In genomic region chr1:104944470-104945109, GRCm38 (mm10) we compare ENCODE assay signal across 7 mouse cellular contexts.
DNase-seq lines count a peak whose midpoint lies in the region; ATAC-seq and TF ChIP-seq lines count a peak whose summit lies in the region.

No protein-coding gene starts in this region.

- H3K4me2 ChIP-seq in hindbrain, embryonic 12.5 days (replicated peaks), result no peak overlapping the region
- no peak overlapping the region for H3K4me2 ChIP-seq in neural tube, embryonic 12.5 days (replicated peaks)

- no peak for TF ChIP-seq POLR2A in thymus, adult 2 months (IDR thresholded peaks at IDR 0.05; ENCODE audit: control insufficient read depth, extremely low read depth, insufficient read depth, low read length, poor library complexity)

- H3K4me1 ChIP-seq in E14TG2a.4 (replicated peaks; ENCODE audit: low read depth, low read length), result no peaks in the 10 kb centered on the region
- H3K4me1 ChIP-seq in hindbrain, embryonic 12.5 days, result no peaks in the 10 kb centered on the region
- no peaks in the 10 kb centered on the region for H3K4me1 ChIP-seq in neural tube, embryonic 12.5 days
- no peaks in the 10 kb centered on the region for H3K4me1 ChIP-seq in thymus, adult 2 months (replicated peaks; ENCODE audit: control insufficient read depth, insufficient read depth, low read length)

- DNase-seq in NIH3T3 (ENCODE audit: low read depth), result peak; percentile 4
- DNase-seq in embryo, embryonic 9.5 days (ENCODE audit: extremely low spot score), result peak; percentile 46
- peak; percentile 41 to 72 for DNase-seq in layer of hippocampus, postnatal 14 days (ENCODE audit: low spot score in 2 of 2)
- DNase-seq in thymus, adult 2 months, result no peak

- no peak overlapping the region for H3K27ac ChIP-seq in hindbrain, embryonic 12.5 days
- H3K27ac ChIP-seq in neural tube, embryonic 12.5 days, result no peak overlapping the region
- H3K27ac ChIP-seq in thymus, adult 2 months (ENCODE audit: control insufficient read depth, insufficient read depth, low read length), result no peak overlapping the region

- no peaks in the 10 kb centered on the region for H3K27me3 ChIP-seq in E14TG2a.4 (ENCODE audit: insufficient read depth, low read length)
- H3K27me3 ChIP-seq in hindbrain, embryonic 12.5 days, result no peaks in the 10 kb centered on the region
- no peaks in the 10 kb centered on the region for H3K27me3 ChIP-seq in neural tube, embryonic 12.5 days (replicated peaks)
- H3K27me3 ChIP-seq in thymus, adult 2 months (ENCODE audit: control insufficient read depth, insufficient read depth, low read length), result no peaks in the 10 kb centered on the region

- WGBS in hindbrain, embryonic 12.5 days, result 26% methylated on average over 2 of the region's 2 CpGs
- 23% methylated on average over 2 of the region's 2 CpGs for WGBS in neural tube, embryonic 12.5 days
- WGBS in thymus, adult 2 months, result 45% methylated on average over 2 of the region's 2 CpGs

- ATAC-seq in hindbrain, embryonic 12.5 days (ENCODE audit: low FRiP score), result peak; percentile 88
- ATAC-seq in neural tube, embryonic 12.5 days (ENCODE audit: low FRiP score, low read depth), result peak; percentile 90

- peak; percentile 22 for TF ChIP-seq CTCF in E14TG2a.4 (conservative IDR thresholded peaks at IDR 0.05; ENCODE audit: low read length)
- no peak for TF ChIP-seq CTCF in thymus, adult 2 months (IDR thresholded peaks at IDR 0.05; ENCODE audit: borderline replicate concordance, control insufficient read depth, extremely low read depth, insufficient read depth, low read length, poor library complexity)

- no peak overlapping the region for H3K9ac ChIP-seq in hindbrain, embryonic 12.5 days
- H3K9ac ChIP-seq in neural tube, embryonic 12.5 days, result no peak overlapping the region

- no peak overlapping the region for H3K4me3 ChIP-seq in E14TG2a.4 (replicated peaks; ENCODE audit: low read length)
- no peak overlapping the region for H3K4me3 ChIP-seq in hindbrain, embryonic 12.5 days
- H3K4me3 ChIP-seq in neural tube, embryonic 12.5 days, result no peak overlapping the region
- no peak overlapping the region for H3K4me3 ChIP-seq in thymus, adult 2 months (ENCODE audit: control insufficient read depth, insufficient read depth, low read length)

- no peaks in the 10 kb centered on the region for H3K36me3 ChIP-seq in E14TG2a.4 (ENCODE audit: insufficient read depth, low read length)
- H3K36me3 ChIP-seq in hindbrain, embryonic 12.5 days, result no peaks in the 10 kb centered on the region
- no peaks in the 10 kb centered on the region for H3K36me3 ChIP-seq in neural tube, embryonic 12.5 days
- H3K36me3 ChIP-seq in thymus, adult 2 months (ENCODE audit: control insufficient read depth, insufficient read depth, low read length), result no peaks in the 10 kb centered on the region

- H3K9me3 ChIP-seq in E14TG2a.4 (ENCODE audit: low read length), result no peaks in the 10 kb centered on the region
- no peaks in the 10 kb centered on the region for H3K9me3 ChIP-seq in hindbrain, embryonic 12.5 days (replicated peaks)
- H3K9me3 ChIP-seq in neural tube, embryonic 12.5 days, result no peaks in the 10 kb centered on the region
